Mouse (Mus musculus): ENCODE measurements around the gene Fhad1. TPM values are rescaled to one million over a fixed set of nuclear protein-coding genes. Genes with fewer than 3 reads are reported as not detected.

Gene Fhad1
- total RNA-seq, 2 experiments from 2014 or later, result not detected

Other genes with a start within 250 kb of the Fhad1 start
- gene Dnajc16, start 224.2 kb downstream of the Fhad1 start, total RNA-seq (2014; fragmentation: Nextera tagmentation), result 10.7 and 11.4 TPM in 2 replicates
- 3.2 and 6.0 TPM in 2 replicates for gene Dnajc16, start 224.2 kb downstream of the Fhad1 start, total RNA-seq (2017)
- gene Casp9, start 221.5 kb downstream of the Fhad1 start, total RNA-seq (2014; fragmentation: Nextera tagmentation), result 16.5 and 17.0 TPM in 2 replicates
- gene Casp9, start 221.5 kb downstream of the Fhad1 start, total RNA-seq (2017), result 11.4 and 18.1 TPM in 2 replicates
- not detected in 2 replicates for gene Cela2a, start 188.9 kb downstream of the Fhad1 start, total RNA-seq (2014; fragmentation: Nextera tagmentation)
- not detected in 2 replicates for gene Cela2a, start 188.9 kb downstream of the Fhad1 start, total RNA-seq (2017)
- gene Ctrc, start 168.7 kb downstream of the Fhad1 start, total RNA-seq (2014; fragmentation: Nextera tagmentation), result not detected in 2 replicates
- not detected in 2 replicates for gene Ctrc, start 168.7 kb downstream of the Fhad1 start, total RNA-seq (2017)
- gene Efhd2, start 140.2 kb downstream of the Fhad1 start, total RNA-seq (2014; fragmentation: Nextera tagmentation), result 22.7 and 43.7 TPM in 2 replicates
- gene Efhd2, start 140.2 kb downstream of the Fhad1 start, total RNA-seq (2017), result 31.2 and 36.4 TPM in 2 replicates
- gene Tmem51, start 69.2 kb upstream of the Fhad1 start, total RNA-seq (2014; fragmentation: Nextera tagmentation), result 0.42 TPM in 1 of 2 replicates, not detected in the other
- not detected in 2 replicates for gene Tmem51, start 69.2 kb upstream of the Fhad1 start, total RNA-seq (2017)
- 0.45 and 2.0 TPM in 2 replicates for gene Kazn, start 224.3 kb upstream of the Fhad1 start, total RNA-seq (2014; fragmentation: Nextera tagmentation)
- gene Kazn, start 224.3 kb upstream of the Fhad1 start, total RNA-seq (2017), result 3.0 TPM in 1 of 2 replicates, not detected in the other